Mouse (Mus musculus) kidney, adult 2 months (tissue): ENCODE results near the gene Armc9. TPM values are rescaled to one million over a fixed set of nuclear protein-coding genes. Genes with fewer than 3 reads are reported as not detected.

ENCODE experiments used
- DNase-seq: peaks from one replicate; pipeline ENCODE4 v3.0.0; 2021
- H3K27ac ChIP-seq: fragments of 200-500 bp; 2 replicates; pipeline ENCODE4 v1.5.1; 2012; ENCODE audit warnings: low read depth, low read length, control low read depth, inconsistent platforms; ENCODE audit not compliant: insufficient read depth
- H3K27me3 ChIP-seq: fragments of 200-500 bp; replicated peaks from 2 replicates; pipeline ENCODE4 v1.6.1; 2012; ENCODE audit warnings: mild to moderate bottlenecking, moderate library complexity, low read length, inconsistent platforms; ENCODE audit not compliant: control insufficient read depth, insufficient read depth
- H3K36me3 ChIP-seq: fragments of 200-500 bp; 2 replicates; pipeline ENCODE4 v1.6.1; 2012; ENCODE audit warnings: mild to moderate bottlenecking, moderate library complexity, low read length, inconsistent platforms; ENCODE audit not compliant: control insufficient read depth, insufficient read depth
- H3K4me1 ChIP-seq: fragments of 200-500 bp; 2 replicates; pipeline ENCODE4 v1.6.1; 2011; ENCODE audit warnings: low read length; ENCODE audit not compliant: control insufficient read depth, insufficient read depth
- H3K4me3 ChIP-seq: fragments of 200-500 bp; 2 replicates; pipeline ENCODE4 v1.5.1; 2011; ENCODE audit warnings: mild to moderate bottlenecking, low read depth, low read length, control low read depth; ENCODE audit not compliant: insufficient read depth
- CTCF ChIP-seq: fragments of 200-500 bp; conservative IDR thresholded peaks from 2 replicates; pipeline ENCODE4 v1.5.1; 2011; ENCODE audit warnings: low read depth, mild to moderate bottlenecking, control low read depth, low read length, moderate library complexity, mixed read lengths; ENCODE audit not compliant: insufficient read depth, insufficient read length
- POLR2A ChIP-seq: fragments of 200-500 bp; IDR thresholded peaks from one replicate; pipeline ENCODE4 v1.6.1; 2011; ENCODE audit warnings: low read depth, low read length, control low read depth
- WGBS: fragments of 180-500 bp; shearing (Covaris S2); methylation state at CpG from one replicate; pipeline ENCODE4 v1.1.7; 2018; 5-methylcytosine and 5-hydroxymethylcytosine counted together
- polyA plus RNA-seq: library from polyadenylated mRNA; depleted of rRNA; stranded (reverse); fragments of >200 nt; gene quantifications from 2 replicates; pipeline ENCODE4 v1.2.3, GENCODE M21; 2012

Gene Armc9
- polyA plus RNA-seq, 1 experiment = 7.4 TPM

- no peak for DNase-seq
- H3K27ac ChIP-seq = no peak overlapping the region
- no peak overlapping the region for H3K4me3 ChIP-seq
- H3K27me3 ChIP-seq = no peaks in the 10 kb centered on the region
- 67% methylated on average over 6 of the region's 6 CpGs for WGBS
- H3K4me1 ChIP-seq = peaks cover 4% of the 10 kb centered on the region
- H3K36me3 ChIP-seq = no peaks in the 10 kb centered on the region
- TF ChIP-seq POLR2A (no peak), CTCF (peak; percentile 56)
These were observed 146.9 kb downstream of the Armc9 start for GRCm38 (mm10) chr1:86301221-86302091.

- DNase-seq = no peak
- H3K27ac ChIP-seq = no peak within 1 kb of the TSS
- no peaks in the 10 kb centered on the region for H3K27me3 ChIP-seq
- peak within 1 kb of the TSS; percentile 47 for H3K4me3 ChIP-seq
- H3K4me1 ChIP-seq = peaks cover 15% of the 10 kb centered on the region
- WGBS = 71% methylated on average over 6 of the region's 6 CpGs
- TF ChIP-seq POLR2A = no peak
- no peak for TF ChIP-seq CTCF
- H3K36me3 ChIP-seq = no peaks in the 10 kb centered on the region
These were observed 148.0 kb downstream of the Armc9 start, which contains the start of gene B3gnt7 for GRCm38 (mm10) chr1:86302532-86302931. Gene B3gnt7 (plus strand): TSS chr1:86302832.

GRCm38 (mm10) chr1:86303063-86303872 is 148.7 kb downstream of the Armc9 start:
- Histone ChIP-seq H3K36me3 (no peaks in the 10 kb centered on the region), H3K4me1 (peaks cover 22% of the 10 kb centered on the region), H3K27me3 (no peaks in the 10 kb centered on the region), H3K27ac (no peak overlapping the region), H3K4me3 (peak overlapping the region; percentile 47)
- TF ChIP-seq CTCF (no peak), POLR2A (no peak)
- under 1% methylated on average over 61 of the region's 65 CpGs for WGBS
- DNase-seq = peak; percentile 57

- Histone ChIP-seq H3K4me1 (peaks cover 22% of the 10 kb centered on the region), H3K27ac (no peak overlapping the region), H3K36me3 (no peaks in the 10 kb centered on the region), H3K4me3 (peak overlapping the region; percentile 47), H3K27me3 (no peaks in the 10 kb centered on the region)
- DNase-seq = no peak
- 15% methylated on average over 16 of the region's 16 CpGs for WGBS
- TF ChIP-seq POLR2A = no peak
- no peak for TF ChIP-seq CTCF
These were observed 149.3 kb downstream of the Armc9 start for GRCm38 (mm10) chr1:86303873-86304250.

GRCm38 (mm10) chr1:86306686-86307085 is 152.1 kb downstream of the Armc9 start:
- Histone ChIP-seq H3K36me3 (no peaks in the 10 kb centered on the region), H3K4me1 (peaks cover 22% of the 10 kb centered on the region), H3K27ac (peak overlapping the region; percentile 62), H3K4me3 (no peak overlapping the region), H3K27me3 (no peaks in the 10 kb centered on the region)
- DNase-seq = peak; percentile 75
- TF ChIP-seq CTCF = no peak
- TF ChIP-seq POLR2A = no peak
- 43% methylated on average over 3 of the region's 3 CpGs for WGBS

- 54% methylated on average over 7 of the region's 7 CpGs for WGBS
- Histone ChIP-seq H3K4me3 (no peak overlapping the region), H3K27me3 (no peaks in the 10 kb centered on the region), H3K27ac (peak overlapping the region; percentile 1), H3K36me3 (no peaks in the 10 kb centered on the region), H3K4me1 (peaks cover 22% of the 10 kb centered on the region)
- peak; percentile 72 for DNase-seq
- no peak for TF ChIP-seq CTCF
These were observed 152.7 kb downstream of the Armc9 start for GRCm38 (mm10) chr1:86307177-86307762.
